Mouse (Mus musculus): ENCODE measurements at regions not wholly inside any gene's neighbourhood (a gene's known extent, or its start where the extent isn't known, plus 50 kb on each side); places are given as distances from the start of the nearest gene placed in this dataset.
"Not testable (repeated sequence)": the region's sequence is repeated elsewhere in the genome, so short reads cannot be mapped to it uniquely, and the experiment has no call there.

DNA sequence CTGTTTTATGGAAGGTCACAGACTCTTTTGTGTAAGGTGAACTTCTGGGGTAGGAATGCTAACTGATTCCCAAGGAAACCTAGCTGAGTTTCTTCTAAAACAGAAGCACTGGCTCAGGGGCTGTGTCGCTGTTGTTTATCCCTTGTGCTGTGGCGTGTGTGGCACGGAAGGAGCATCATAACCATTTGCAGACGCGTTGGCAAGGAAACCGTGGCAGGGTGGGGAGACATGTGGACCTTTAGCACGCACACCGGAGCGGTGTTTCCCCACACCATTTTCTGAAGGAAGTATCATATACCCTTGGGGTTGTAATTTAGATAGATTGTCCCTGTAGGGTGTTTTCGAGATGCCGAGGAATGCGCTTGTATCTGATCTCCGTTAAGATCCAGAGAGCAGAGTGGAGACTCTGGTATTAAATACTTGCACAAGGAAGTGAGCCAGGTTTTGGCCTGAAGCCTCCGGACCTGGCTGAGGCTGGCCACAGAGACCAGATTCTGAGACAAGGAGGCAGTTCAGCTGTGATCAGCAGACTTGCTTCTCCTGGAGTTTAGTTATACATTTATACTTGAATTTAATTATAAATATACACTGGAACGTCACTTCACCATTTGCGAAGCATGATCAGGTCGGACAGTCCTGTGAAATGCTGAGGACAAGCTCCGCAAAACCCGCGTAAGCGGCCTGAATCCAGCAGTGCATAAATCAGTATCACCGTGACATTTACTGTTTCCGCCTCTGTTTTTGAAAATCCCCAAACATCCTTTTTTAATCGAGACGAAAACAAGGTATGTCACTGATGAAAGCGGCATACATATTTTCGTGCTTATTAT lies 84.5 kb upstream of the Adgrl2 start:
- DNase-seq (ENCODE audit: low spot score) (no peak), ATAC-seq (ENCODE audit: low FRiP score, low TSS enrichment) (no peak)
- H3K36me3 ChIP-seq (ENCODE audit: control insufficient read depth, insufficient read depth, low read length) = no peaks in the 10 kb centered on the region
- no peaks in the 10 kb centered on the region for H3K27me3 ChIP-seq (ENCODE audit: control insufficient read depth, insufficient read depth, low read length)
- TF ChIP-seq CTCF (IDR thresholded peaks at IDR 0.05; ENCODE audit: low read depth) (no peak), EP300 (optimal IDR thresholded peaks at IDR 0.05) (no peak)
- no peak overlapping the region for H3K4me2 ChIP-seq (replicated peaks; ENCODE audit: low read depth)
- H3K9ac ChIP-seq (ENCODE audit: low read length) = no peak overlapping the region
- whole genome bisulfite sequencing = 65% methylated on average over 27 of the region's 27 CpGs
- no peaks in the 10 kb centered on the region for H3K4me1 ChIP-seq (replicated peaks; ENCODE audit: control insufficient read depth, insufficient read depth)
- H3K9me3 ChIP-seq (ENCODE audit: control insufficient read depth, low read length) = no peaks in the 10 kb centered on the region
- no peak overlapping the region for H3K27ac ChIP-seq (replicated peaks)
- H3K4me3 ChIP-seq (ENCODE audit: low read depth, low read length) = no peak overlapping the region

GRCm38 (mm10) chr3:149070201-149070600 lies 79.8 kb upstream of the Adgrl2 start:
- DNase-seq (ENCODE audit: low spot score) (peak; percentile 17), ATAC-seq (ENCODE audit: low FRiP score, low TSS enrichment) (peak; percentile 40; the same call in 1 of the 2 replicates)
- no peaks in the 10 kb centered on the region for H3K4me1 ChIP-seq (replicated peaks; ENCODE audit: control insufficient read depth, insufficient read depth)
- H3K4me2 ChIP-seq (replicated peaks; ENCODE audit: low read depth) = no peak overlapping the region
- H3K36me3 ChIP-seq (ENCODE audit: control insufficient read depth, insufficient read depth, low read length) = no peaks in the 10 kb centered on the region
- H3K27ac ChIP-seq (replicated peaks) = peak overlapping the region; percentile 31
- WGBS = 42% methylated on average over 7 of the region's 7 CpGs
- no peaks in the 10 kb centered on the region for H3K27me3 ChIP-seq (ENCODE audit: control insufficient read depth, insufficient read depth, low read length)
- TF ChIP-seq CTCF (IDR thresholded peaks at IDR 0.05; ENCODE audit: low read depth) (no peak), EP300 (optimal IDR thresholded peaks at IDR 0.05) (no peak)
- no peak overlapping the region for H3K4me3 ChIP-seq (ENCODE audit: low read depth, low read length)
- H3K9ac ChIP-seq (ENCODE audit: low read length) = no peak overlapping the region
- no peaks in the 10 kb centered on the region for H3K9me3 ChIP-seq (ENCODE audit: control insufficient read depth, low read length)

- no peak overlapping the region for H3K4me3 ChIP-seq (ENCODE audit: low read depth, low read length)
- TF ChIP-seq EP300 (optimal IDR thresholded peaks at IDR 0.05) (no peak), CTCF (IDR thresholded peaks at IDR 0.05; ENCODE audit: low read depth) (no peak)
- H3K9ac ChIP-seq (ENCODE audit: low read length) = no peak overlapping the region
- no peak overlapping the region for H3K4me2 ChIP-seq (replicated peaks; ENCODE audit: low read depth)
- H3K27ac ChIP-seq (replicated peaks) = no peak overlapping the region
- H3K9me3 ChIP-seq (ENCODE audit: control insufficient read depth, low read length) = no peaks in the 10 kb centered on the region
- ATAC-seq (ENCODE audit: low FRiP score, low TSS enrichment) (no peak), DNase-seq (ENCODE audit: low spot score) (no peak)
- WGBS = 70% methylated on average over 9 of the region's 9 CpGs
- H3K4me1 ChIP-seq (replicated peaks; ENCODE audit: control insufficient read depth, insufficient read depth) = no peaks in the 10 kb centered on the region
- no peaks in the 10 kb centered on the region for H3K36me3 ChIP-seq (ENCODE audit: control insufficient read depth, insufficient read depth, low read length)
- no peaks in the 10 kb centered on the region for H3K27me3 ChIP-seq (ENCODE audit: control insufficient read depth, insufficient read depth, low read length)
Measured at GRCm38 (mm10) chr3:149069436-149069835, 79.1 kb upstream of the Adgrl2 start.

- Histone ChIP-seq H3K4me2 (replicated peaks; ENCODE audit: low read depth) (no peak overlapping the region), H3K9ac (ENCODE audit: low read length) (no peak overlapping the region), H3K4me1 (replicated peaks; ENCODE audit: control insufficient read depth, insufficient read depth) (no peaks in the 10 kb centered on the region), H3K27ac (replicated peaks) (no peak overlapping the region), H3K9me3 (ENCODE audit: control insufficient read depth, low read length) (no peaks in the 10 kb centered on the region), H3K4me3 (ENCODE audit: low read depth, low read length) (no peak overlapping the region), H3K27me3 (ENCODE audit: control insufficient read depth, insufficient read depth, low read length) (no peaks in the 10 kb centered on the region), H3K36me3 (ENCODE audit: control insufficient read depth, insufficient read depth, low read length) (no peaks in the 10 kb centered on the region)
- DNase-seq (ENCODE audit: low spot score) (no peak), ATAC-seq (ENCODE audit: low FRiP score, low TSS enrichment) (no peak)
- no peak for TF ChIP-seq EP300 (optimal IDR thresholded peaks at IDR 0.05)
- no peak for TF ChIP-seq CTCF (IDR thresholded peaks at IDR 0.05; ENCODE audit: low read depth)
- WGBS = 65% methylated on average over 7 of the region's 7 CpGs
Measured at GRCm38 (mm10) chr3:149068821-149069220, 78.5 kb upstream of the Adgrl2 start.

GRCm38 (mm10) chr3:149067758-149068157 lies 77.4 kb upstream of the Adgrl2 start:
- H3K27me3 ChIP-seq (ENCODE audit: control insufficient read depth, insufficient read depth, low read length) = no peaks in the 10 kb centered on the region
- DNase-seq (ENCODE audit: low spot score) = no peak
- H3K4me3 ChIP-seq (ENCODE audit: low read depth, low read length) = no peak overlapping the region
- no peak for ATAC-seq (ENCODE audit: low FRiP score, low TSS enrichment)
- WGBS = 72% methylated on average over 7 of the region's 7 CpGs
- no peak overlapping the region for H3K4me2 ChIP-seq (replicated peaks; ENCODE audit: low read depth)
- H3K9me3 ChIP-seq (ENCODE audit: control insufficient read depth, low read length) = no peaks in the 10 kb centered on the region
- no peak overlapping the region for H3K9ac ChIP-seq (ENCODE audit: low read length)
- no peak for TF ChIP-seq EP300 (optimal IDR thresholded peaks at IDR 0.05)
- TF ChIP-seq CTCF (IDR thresholded peaks at IDR 0.05; ENCODE audit: low read depth) = no peak
- H3K36me3 ChIP-seq (ENCODE audit: control insufficient read depth, insufficient read depth, low read length) = no peaks in the 10 kb centered on the region
- no peak overlapping the region for H3K27ac ChIP-seq (replicated peaks)
- H3K4me1 ChIP-seq (replicated peaks; ENCODE audit: control insufficient read depth, insufficient read depth) = no peaks in the 10 kb centered on the region

- WGBS = 39% methylated on average over 12 of the region's 12 CpGs
- TF ChIP-seq EP300 (optimal IDR thresholded peaks at IDR 0.05) (no peak), CTCF (IDR thresholded peaks at IDR 0.05; ENCODE audit: low read depth) (no peak)
- Histone ChIP-seq H3K4me2 (replicated peaks; ENCODE audit: low read depth) (no peak overlapping the region), H3K4me1 (replicated peaks; ENCODE audit: control insufficient read depth, insufficient read depth) (no peaks in the 10 kb centered on the region), H3K36me3 (ENCODE audit: control insufficient read depth, insufficient read depth, low read length) (no peaks in the 10 kb centered on the region), H3K9me3 (ENCODE audit: control insufficient read depth, low read length) (no peaks in the 10 kb centered on the region), H3K27me3 (ENCODE audit: control insufficient read depth, insufficient read depth, low read length) (no peaks in the 10 kb centered on the region), H3K9ac (ENCODE audit: low read length) (no peak overlapping the region), H3K27ac (replicated peaks) (no peak overlapping the region), H3K4me3 (ENCODE audit: low read depth, low read length) (no peak overlapping the region)
- ATAC-seq (ENCODE audit: low FRiP score, low TSS enrichment) = no peak
- DNase-seq (ENCODE audit: low spot score) = no peak
Measured at GRCm38 (mm10) chr3:149055077-149055476, 64.7 kb upstream of the Adgrl2 start.

GRCm38 (mm10) chr3:149052295-149052902 lies 62.0 kb upstream of the Adgrl2 start:
- not testable (repeated sequence) for H3K4me2 ChIP-seq (replicated peaks; ENCODE audit: low read depth)
- ATAC-seq (ENCODE audit: low FRiP score, low TSS enrichment) = peak; percentile 67

More at GRCm38 (mm10) chr3:149052295-149052902, 62.0 kb upstream of the Adgrl2 start:
- H3K27ac ChIP-seq (replicated peaks); H3K4me1 ChIP-seq (replicated peaks; ENCODE audit: control insufficient read depth, insufficient read depth); H3K27me3 ChIP-seq (ENCODE audit: control insufficient read depth, insufficient read depth, low read length); H3K9me3 ChIP-seq (ENCODE audit: control insufficient read depth, low read length); H3K36me3 ChIP-seq (ENCODE audit: control insufficient read depth, insufficient read depth, low read length); H3K9ac ChIP-seq (ENCODE audit: low read length); H3K4me3 ChIP-seq (ENCODE audit: low read depth, low read length); DNase-seq (ENCODE audit: low spot score): not testable (repeated sequence)
- WGBS = 98% methylated on average over 1 of the region's 1 CpGs
